Mouse (Mus musculus) kidney, adult 2 months (tissue): ENCODE measurements at regions not wholly inside any gene's neighbourhood (a gene's known extent, or its start where the extent isn't known, plus 50 kb on each side); places are given as distances from the start of the nearest gene placed in this dataset.

Experiments
- CTCF ChIP-seq: fragments of 200-500 bp; conservative IDR thresholded peaks from 2 replicates; pipeline ENCODE4 v1.5.1; 2011; ENCODE audit warnings: low read depth, mild to moderate bottlenecking, control low read depth, low read length, moderate library complexity, mixed read lengths; ENCODE audit not compliant: insufficient read depth, insufficient read length
- POLR2A ChIP-seq: fragments of 200-500 bp; IDR thresholded peaks from one replicate; pipeline ENCODE4 v1.6.1; 2011; ENCODE audit warnings: low read depth, low read length, control low read depth

DNA sequence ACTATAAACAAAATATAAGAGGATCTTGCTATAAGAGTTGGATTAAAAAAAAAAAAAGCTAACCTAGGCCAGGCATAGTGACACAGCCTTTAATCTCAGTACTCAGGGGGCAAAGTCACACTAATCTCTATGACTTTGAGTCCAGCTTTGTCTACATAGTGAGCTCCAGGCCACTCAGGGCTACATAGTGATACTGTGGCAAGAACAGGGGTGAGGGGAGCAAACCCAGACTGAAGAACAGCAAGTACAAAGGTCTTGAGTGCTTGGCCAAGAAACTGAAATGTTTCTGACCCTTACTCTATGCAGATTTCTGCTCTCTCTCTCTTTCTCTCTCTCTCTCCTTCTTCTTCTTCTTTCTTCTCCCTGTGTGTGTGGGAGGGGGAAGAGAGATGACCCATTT, 140.9 kb upstream of the Igf1 start:
- TF ChIP-seq POLR2A (no peak), CTCF (no peak)
